Mouse (Mus musculus) erythroblast, embryonic 14.5 days (primary cell): ENCODE measurements around the gene Tram1l1. TPM values are rescaled to one million over a fixed set of nuclear protein-coding genes. Genes with fewer than 3 reads are reported as not detected.

Source experiments
- H3K27me3 ChIP-seq: 2 replicates; pipeline ENCODE4 v1.6.1; 2012; ENCODE audit warnings: inconsistent platforms; ENCODE audit not compliant: control insufficient read depth
- H3K36me3 ChIP-seq: 2 replicates; pipeline ENCODE4 v1.6.1; 2012; ENCODE audit warnings: mild to moderate bottlenecking, inconsistent platforms; ENCODE audit not compliant: control insufficient read depth
- H3K4me1 ChIP-seq: 2 replicates; pipeline ENCODE4 v1.6.1; 2012; ENCODE audit warnings: inconsistent platforms; ENCODE audit not compliant: control insufficient read depth
- H3K4me3 ChIP-seq: replicated peaks from 2 replicates; pipeline ENCODE3; 2012; ENCODE audit warnings: moderate library complexity, mild to moderate bottlenecking, inconsistent platforms
- H3K9me3 ChIP-seq: 2 replicates; pipeline ENCODE4 v1.6.1; 2012; ENCODE audit warnings: low read length, inconsistent platforms, mixed read lengths; ENCODE audit not compliant: control insufficient read depth
- GATA1 ChIP-seq: IDR thresholded peaks from 2 replicates; pipeline ENCODE4 v1.6.1; 2012; ENCODE audit warnings: low read length, inconsistent platforms, mixed read lengths
- TAL1 ChIP-seq: IDR thresholded peaks from 3 replicates; pipeline ENCODE4 v1.6.1; 2012; ENCODE audit warnings: low read length, inconsistent platforms, mixed read lengths
- polyA plus RNA-seq: library from polyadenylated mRNA; stranded (reverse); fragments of >175 nt; gene quantifications from 2 replicates; pipeline ENCODE4 v1.2.3, GENCODE M21; 2012

Tram1l1 gene
- polyA plus RNA-seq, 1 experiment, result 0.01 TPM

DNA sequence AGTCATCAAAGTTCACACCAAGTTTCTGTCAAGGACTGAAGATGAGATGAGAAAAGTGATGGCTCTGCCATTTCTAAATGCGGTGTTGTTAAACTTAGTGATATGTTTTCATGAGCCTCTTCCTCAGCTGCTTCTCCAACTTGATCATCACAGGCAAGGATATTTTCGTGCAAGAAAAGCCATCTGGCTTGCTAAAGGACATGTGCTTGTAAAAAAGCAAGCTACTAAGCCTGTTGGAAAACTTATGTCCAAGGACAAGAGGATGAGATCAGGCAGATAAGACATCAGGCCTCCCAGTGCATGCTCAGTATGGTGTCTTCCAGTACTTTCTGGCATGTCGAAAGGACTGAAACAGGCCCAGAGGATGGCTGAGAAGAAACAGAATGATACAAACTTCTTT is 36.9 kb downstream of the Tram1l1 start:
- Histone ChIP-seq H3K36me3 (no peaks in the 10 kb centered on the region), H3K4me1 (no peaks in the 10 kb centered on the region), H3K27me3 (no peaks in the 10 kb centered on the region), H3K4me3 (no peak overlapping the region), H3K9me3 (no peaks in the 10 kb centered on the region)
- TF ChIP-seq GATA1 (no peak), TAL1 (no peak)

DNA sequence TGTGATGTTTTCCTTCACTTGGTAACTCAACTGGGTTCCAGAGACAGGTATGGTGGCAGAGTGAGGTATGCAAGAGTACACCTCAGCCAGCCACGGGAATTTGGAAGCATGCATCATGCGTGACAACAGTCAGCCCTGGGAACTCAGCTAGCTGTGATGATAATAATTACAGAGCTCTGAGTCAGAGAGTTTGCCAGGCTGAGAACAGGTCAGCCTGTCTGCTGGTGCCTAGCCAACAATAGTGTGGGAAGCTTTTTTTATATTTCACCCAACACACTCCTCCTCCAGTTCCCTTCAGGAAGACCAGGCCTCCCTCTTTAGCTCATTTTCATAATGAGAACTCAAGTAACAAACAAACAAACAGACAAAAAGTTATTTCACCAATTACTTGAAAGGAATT is 51.4 kb downstream of the Tram1l1 start:
- Histone ChIP-seq H3K36me3 (no peaks in the 10 kb centered on the region), H3K4me3 (no peak overlapping the region), H3K27me3 (no peaks in the 10 kb centered on the region), H3K4me1 (no peaks in the 10 kb centered on the region), H3K9me3 (no peaks in the 10 kb centered on the region)
- TF ChIP-seq GATA1 (no peak), TAL1 (no peak)

Other genes with a start within 250 kb of the Tram1l1 start
- not detected in 2 replicates for gene 1700006A11Rik, start 105.2 kb downstream of the Tram1l1 start, polyA plus RNA-seq